Mouse (Mus musculus) ES-E14 (cell line): ENCODE data around the gene Snapc5. TPM values are rescaled to one million over a fixed set of nuclear protein-coding genes. Genes with fewer than 3 reads are reported as not detected.
"Not testable (repeated sequence)": the region's sequence is repeated elsewhere in the genome, so short reads cannot be mapped to it uniquely, and the experiment has no call there.

Experiments used
- DNase-seq: peaks from one replicate; pipeline ENCODE4 v3.0.0-alpha.2; 2013; ENCODE audit warnings: low read depth, low spot score
- H3K27ac ChIP-seq: 2 replicates; pipeline ENCODE4 v1.5.1; 2012; ENCODE audit warnings: low read depth, mild to moderate bottlenecking, low read length, moderate library complexity, mixed read lengths; ENCODE audit not compliant: poor library complexity, insufficient read depth, severe bottlenecking
- H3K36me3 ChIP-seq: 2 replicates; pipeline ENCODE4 v1.6.1; 2012; ENCODE audit warnings: mild to moderate bottlenecking, low read length, moderate library complexity, mixed read lengths; ENCODE audit not compliant: control insufficient read depth, poor library complexity, insufficient read depth, severe bottlenecking
- H3K4me1 ChIP-seq, 2 experiments: fragments of 150-350 bp in 1 of 2; sonication (generic) in 1 of 2; 2 replicates each; pipeline ENCODE4 v1.6.1; 2012; ENCODE audit warnings: low read length in 2 of 2, mild to moderate bottlenecking in 1 of 2, mixed read lengths in 1 of 2; ENCODE audit not compliant: control insufficient read depth in 2 of 2, insufficient read depth in 2 of 2, poor library complexity in 1 of 2
- H3K4me3 ChIP-seq, 2 experiments: fragments of 150-350 bp in 1 of 2; sonication (generic) in 1 of 2; 2 replicates each; pipeline ENCODE4 v1.5.1; 2012; ENCODE audit warnings: low read length in 2 of 2, low read depth in 1 of 2, mild to moderate bottlenecking in 1 of 2, mixed read lengths in 1 of 2; ENCODE audit not compliant: insufficient read depth in 1 of 2, poor library complexity in 1 of 2, severe bottlenecking in 1 of 2
- H3K9ac ChIP-seq: 2 replicates; pipeline ENCODE4 v1.6.1; 2012; ENCODE audit warnings: low read depth, mild to moderate bottlenecking, low read length, mixed read lengths; ENCODE audit not compliant: poor library complexity, insufficient read depth, severe bottlenecking
- H3K9me3 ChIP-seq: fragments of 150-350 bp; sonication (generic); 2 replicates; pipeline ENCODE4 v1.6.1; 2012; ENCODE audit warnings: low read depth, mild to moderate bottlenecking, low read length; ENCODE audit not compliant: control insufficient read depth, insufficient read depth
- CHD2 ChIP-seq: IDR thresholded peaks from 2 replicates; pipeline ENCODE4 v1.6.1; 2014; ENCODE audit warnings: mild to moderate bottlenecking, low read depth, low read length, inconsistent platforms
- HCFC1 ChIP-seq: IDR thresholded peaks from 2 replicates; pipeline ENCODE4 v1.6.1; 2012; ENCODE audit warnings: low read length, inconsistent platforms, borderline replicate concordance; ENCODE audit not compliant: insufficient read depth
- MAFK ChIP-seq: IDR thresholded peaks from 2 replicates; pipeline ENCODE4 v1.6.1; 2014; ENCODE audit warnings: mild to moderate bottlenecking, low read depth, low read length, inconsistent platforms; ENCODE audit not compliant: insufficient read depth
- ZC3H11A ChIP-seq: IDR thresholded peaks from 2 replicates; pipeline ENCODE4 v1.6.1; 2012; ENCODE audit warnings: low read depth, mild to moderate bottlenecking, inconsistent platforms, low read length, borderline replicate concordance
- ZNF384 ChIP-seq: IDR thresholded peaks from 2 replicates; pipeline ENCODE4 v1.6.1; 2012; ENCODE audit warnings: low read depth, low read length, inconsistent platforms
- in situ Hi-C, 2 experiments: fragments of 600-800 bp; cut with MboI; formaldehyde crosslinking; loops; one replicate each; pipeline ENCODE4 v1.15.1; 2025; ENCODE audit warnings: low sequenced_read_pairs in 2 of 2, inconsistent platforms in 1 of 2; ENCODE audit not compliant: unreplicated experiment in 2 of 2
- total RNA-seq: library from RNA; depleted of rRNA; stranded (reverse); fragments of 300-350 nt; gene quantifications from 2 replicates; pipeline ENCODE4 v1.2.3, GENCODE M21; 2012

Snapc5 gene
- total RNA-seq, 1 experiment, result 17.1 TPM

GRCm38 (mm10) chr9:64160471-64160870 lies 18.6 kb upstream of the Snapc5 start:
- TF ChIP-seq HCFC1 (no peak), ZC3H11A (no peak), CHD2 (no peak), MAFK (no peak), ZNF384 (no peak)
- Histone ChIP-seq H3K36me3 (peaks cover 36% of the 10 kb centered on the region), H3K9me3 (no peaks in the 10 kb centered on the region), H3K4me1 (no peaks in the 10 kb centered on the region), H3K9ac (no peak overlapping the region), H3K27ac (no peak overlapping the region), H3K4me3 (no peak overlapping the region)
- no peak for DNase-seq
- in situ Hi-C loops, result no loop called here

GRCm38 (mm10) chr9:64169967-64170366 lies 9.1 kb upstream of the Snapc5 start:
- H3K4me3 ChIP-seq, H3K4me1 ChIP-seq, H3K9ac ChIP-seq, H3K36me3 ChIP-seq, H3K27ac ChIP-seq, H3K9me3 ChIP-seq, in situ Hi-C loops, DNase-seq: not testable (repeated sequence)

GRCm38 (mm10) chr9:64172145-64172815 lies 6.8 kb upstream of the Snapc5 start:
- no peaks in the 10 kb centered on the region for H3K9me3 ChIP-seq
- in situ Hi-C loops, result no loop called here
- peak overlapping the region; percentile 97 for H3K9ac ChIP-seq
- peaks cover 0 to 2% of the 10 kb centered on the region in 2 experiments; a peak in 2 of 4 replicates for H3K4me1 ChIP-seq
- H3K4me3 ChIP-seq, result peak overlapping the region; percentile 83 to 93
- H3K27ac ChIP-seq, result peak overlapping the region; percentile 83
- H3K36me3 ChIP-seq, result peaks cover 30% of the 10 kb centered on the region
- TF ChIP-seq CHD2, result no peak
- TF ChIP-seq ZNF384, result no peak
- TF ChIP-seq ZC3H11A, result no peak
- TF ChIP-seq MAFK, result no peak
- no peak for TF ChIP-seq HCFC1
- DNase-seq, result no peak

GRCm38 (mm10) chr9:64172816-64173665 lies 6.0 kb upstream of the Snapc5 start, which contains the start of the genes Zwilch and Rpl4:
Gene Zwilch, minus strand, starts transcription at chr9:64173104.
Gene Rpl4, plus strand, starts transcription at chr9:64173375.
- in situ Hi-C loops, result no loop called here
- TF ChIP-seq CHD2, result peak; percentile 100
- no peak for TF ChIP-seq ZNF384
- TF ChIP-seq HCFC1, result peak; percentile 58; the same call in 1 of the 2 replicates
- peak within 1 kb of the TSS; percentile 99 for H3K27ac ChIP-seq
- H3K9ac ChIP-seq, result peak within 1 kb of the TSS; percentile 100
- no peaks in the 10 kb centered on the region for H3K9me3 ChIP-seq
- H3K36me3 ChIP-seq, result peaks cover 35% of the 10 kb centered on the region
- H3K4me3 ChIP-seq, result peak within 1 kb of the TSS; percentile 83 to 100
- peak; percentile 82 for DNase-seq
- peaks cover 0 to 2% of the 10 kb centered on the region in 2 experiments; a peak in 2 of 4 replicates for H3K4me1 ChIP-seq
